Mouse (Mus musculus) limb, embryonic 11.5 days (tissue): ENCODE data around the gene Hmgcll1. TPM values are rescaled to one million over a fixed set of nuclear protein-coding genes. Genes with fewer than 3 reads are reported as not detected.

Experiments used
- ATAC-seq: fragments of 200-750 bp; cut with Nextera tagmentation; 2 replicates; pipeline ENCODE4 v1.8.0; 2017; ENCODE audit warnings: low read depth; ENCODE audit not compliant: insufficient number of reproducible peaks, low FRiP score, low TSS enrichment
- DNase-seq: peaks from one replicate; pipeline ENCODE4 v3.0.0-alpha.2; 2015; ENCODE audit warnings: low spot score
- H3K27ac ChIP-seq: fragments of 300-500 bp; sonication (generic); replicated peaks from 2 replicates; pipeline ENCODE4 v1.5.1; 2014; ENCODE audit warnings: low read depth, mild to moderate bottlenecking, low read length
- H3K27me3 ChIP-seq: fragments of 300-500 bp; sonication (generic); 2 replicates; pipeline ENCODE4 v1.6.1; 2014; ENCODE audit warnings: mild to moderate bottlenecking, low read length, mixed read lengths; ENCODE audit not compliant: control insufficient read depth, insufficient read depth
- H3K36me3 ChIP-seq: fragments of 300-500 bp; sonication (generic); 2 replicates; pipeline ENCODE4 v1.6.1; 2014; ENCODE audit warnings: mild to moderate bottlenecking, low read length, moderate library complexity, mixed read lengths; ENCODE audit not compliant: control insufficient read depth, insufficient read depth
- H3K4me1 ChIP-seq: fragments of 300-500 bp; sonication (generic); 2 replicates; pipeline ENCODE4 v1.6.1; 2014; ENCODE audit warnings: low read length, mixed read lengths; ENCODE audit not compliant: control insufficient read depth, insufficient read depth
- H3K4me2 ChIP-seq: fragments of 300-500 bp; sonication (generic); 2 replicates; pipeline ENCODE4 v1.6.1; 2014; ENCODE audit warnings: low read depth, mild to moderate bottlenecking, moderate library complexity; ENCODE audit not compliant: severe bottlenecking
- H3K4me3 ChIP-seq: fragments of 300-500 bp; sonication (generic); 2 replicates; pipeline ENCODE4 v1.5.1; 2014; ENCODE audit warnings: low read depth, low read length
- H3K9ac ChIP-seq: fragments of 300-500 bp; sonication (generic); 2 replicates; pipeline ENCODE4 v1.6.1; 2014; ENCODE audit warnings: mild to moderate bottlenecking, low read length
- H3K9me3 ChIP-seq: fragments of 300-500 bp; sonication (generic); 2 replicates; pipeline ENCODE4 v1.6.1; 2016; ENCODE audit warnings: low read length; ENCODE audit not compliant: control insufficient read depth
- WGBS: fragments of 180-500 bp; shearing (Covaris S2); extraction: QIAGEN DNeasy Blood & Tissue Kit; methylation state at CpG from one replicate; pipeline ENCODE4 v1.1.7; 2014; 5-methylcytosine and 5-hydroxymethylcytosine counted together
- polyA plus RNA-seq: library from polyadenylated mRNA; unstranded; fragments of >200 nt; fragmentation: Nextera tagmentation; extraction: Ambion mirVana; gene quantifications from 2 replicates; pipeline ENCODE4 v1.2.1, GENCODE M21; 2014

The Hmgcll1 gene
- polyA plus RNA-seq, 1 experiment from 2014 or later = 7.0 TPM

GRCm38 (mm10) chr9:76007342-76007970, 7.2 kb upstream of the Hmgcll1 start:
- 22% methylated on average over 6 of the region's 6 CpGs for WGBS
- Histone ChIP-seq H3K4me3 (no peak overlapping the region), H3K9me3 (no peaks in the 10 kb centered on the region), H3K27me3 (no peaks in the 10 kb centered on the region), H3K36me3 (no peaks in the 10 kb centered on the region), H3K4me1 (no peaks in the 10 kb centered on the region), H3K4me2 (no peak overlapping the region), H3K27ac (no peak overlapping the region), H3K9ac (no peak overlapping the region)
- no peak for DNase-seq
- no peak for ATAC-seq

- Histone ChIP-seq H3K36me3 (no peaks in the 10 kb centered on the region), H3K27ac (no peak overlapping the region), H3K4me2 (no peak overlapping the region), H3K4me1 (peaks cover 5% of the 10 kb centered on the region; the same call in 1 of the 2 replicates), H3K9ac (no peak overlapping the region), H3K27me3 (no peaks in the 10 kb centered on the region), H3K4me3 (no peak overlapping the region), H3K9me3 (no peaks in the 10 kb centered on the region)
- no peak for DNase-seq
- 89% methylated on average over 6 of the region's 6 CpGs for WGBS
- no peak for ATAC-seq
Measured at GRCm38 (mm10) chr9:76013789-76014188, 866 bp upstream of the Hmgcll1 start.

DNA sequence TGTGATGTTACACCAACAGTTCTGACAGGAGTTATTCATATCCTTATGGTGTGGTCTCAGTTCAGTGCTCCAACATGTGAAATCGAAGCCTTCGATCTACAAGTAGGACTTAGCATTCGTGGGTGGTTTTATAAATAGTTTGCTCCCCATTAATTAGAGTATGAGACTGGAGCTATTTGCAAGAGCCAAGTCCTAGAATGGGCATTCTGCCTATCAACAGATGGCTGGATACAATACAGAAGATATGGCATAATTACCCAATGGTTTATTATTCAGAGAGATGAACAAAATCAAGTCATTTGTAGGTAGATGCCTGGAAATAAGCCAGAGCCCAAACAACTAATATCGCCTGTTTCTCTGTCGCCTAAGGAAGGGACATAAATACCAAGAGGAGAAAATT, 1.3 kb downstream of the Hmgcll1 start:
- no peak for DNase-seq
- no peak overlapping the region for H3K27ac ChIP-seq
- no peak overlapping the region for H3K9ac ChIP-seq
- H3K4me3 ChIP-seq = no peak overlapping the region
- WGBS = 86% methylated on average over 5 of the region's 5 CpGs
- ATAC-seq = no peak
- peaks cover 5% of the 10 kb centered on the region; the same call in 1 of the 2 replicates for H3K4me1 ChIP-seq
- no peaks in the 10 kb centered on the region for H3K27me3 ChIP-seq
- H3K9me3 ChIP-seq = no peaks in the 10 kb centered on the region
- H3K4me2 ChIP-seq = no peak overlapping the region
- no peaks in the 10 kb centered on the region for H3K36me3 ChIP-seq

- no peak overlapping the region for H3K9ac ChIP-seq
Measured at GRCm38 (mm10) chr9:76016506-76016905, 1.9 kb downstream of the Hmgcll1 start.

DNA sequence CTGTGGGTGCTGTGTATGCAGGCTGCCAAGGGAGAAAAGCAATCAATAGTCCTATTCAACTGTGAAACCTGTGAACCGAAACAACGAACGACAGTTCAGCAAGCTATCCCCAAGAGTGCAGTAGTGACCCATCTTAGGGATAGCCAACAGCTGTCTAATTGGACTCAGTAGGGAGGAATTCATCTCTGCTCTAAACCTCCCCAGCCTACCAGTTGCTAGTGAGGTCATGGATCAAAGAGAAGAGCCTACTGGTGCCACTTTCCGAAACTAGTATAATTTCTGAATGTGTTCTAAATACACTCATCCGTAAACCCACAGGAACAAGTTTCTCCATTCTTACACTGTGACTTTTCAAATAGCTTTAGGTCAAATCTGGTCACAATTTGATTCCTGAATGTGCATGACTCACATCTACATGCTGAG, 8.9 kb downstream of the Hmgcll1 start:
- no peaks in the 10 kb centered on the region for H3K36me3 ChIP-seq
- 92% methylated on average over 5 of the region's 5 CpGs for WGBS
- H3K27me3 ChIP-seq = no peaks in the 10 kb centered on the region
- peak overlapping the region; percentile 47; the same call in 1 of the 2 replicates for H3K27ac ChIP-seq
- H3K9ac ChIP-seq = no peak overlapping the region
- H3K4me3 ChIP-seq = no peak overlapping the region
- ATAC-seq = no peak
- no peak for DNase-seq
- H3K9me3 ChIP-seq = no peaks in the 10 kb centered on the region
- H3K4me2 ChIP-seq = no peak overlapping the region
- H3K4me1 ChIP-seq = peaks cover 6% of the 10 kb centered on the region

More at GRCm38 (mm10) chr9:76016506-76016905, 1.9 kb downstream of the Hmgcll1 start:
- Histone ChIP-seq H3K4me1 (peaks cover 5% of the 10 kb centered on the region; the same call in 1 of the 2 replicates), H3K4me2 (no peak overlapping the region), H3K4me3 (no peak overlapping the region), H3K27ac (no peak overlapping the region), H3K27me3 (no peaks in the 10 kb centered on the region), H3K9me3 (no peaks in the 10 kb centered on the region), H3K36me3 (no peaks in the 10 kb centered on the region)
- no peak for ATAC-seq
- no peak for DNase-seq
- 96% methylated on average over 10 of the region's 10 CpGs for WGBS

DNA sequence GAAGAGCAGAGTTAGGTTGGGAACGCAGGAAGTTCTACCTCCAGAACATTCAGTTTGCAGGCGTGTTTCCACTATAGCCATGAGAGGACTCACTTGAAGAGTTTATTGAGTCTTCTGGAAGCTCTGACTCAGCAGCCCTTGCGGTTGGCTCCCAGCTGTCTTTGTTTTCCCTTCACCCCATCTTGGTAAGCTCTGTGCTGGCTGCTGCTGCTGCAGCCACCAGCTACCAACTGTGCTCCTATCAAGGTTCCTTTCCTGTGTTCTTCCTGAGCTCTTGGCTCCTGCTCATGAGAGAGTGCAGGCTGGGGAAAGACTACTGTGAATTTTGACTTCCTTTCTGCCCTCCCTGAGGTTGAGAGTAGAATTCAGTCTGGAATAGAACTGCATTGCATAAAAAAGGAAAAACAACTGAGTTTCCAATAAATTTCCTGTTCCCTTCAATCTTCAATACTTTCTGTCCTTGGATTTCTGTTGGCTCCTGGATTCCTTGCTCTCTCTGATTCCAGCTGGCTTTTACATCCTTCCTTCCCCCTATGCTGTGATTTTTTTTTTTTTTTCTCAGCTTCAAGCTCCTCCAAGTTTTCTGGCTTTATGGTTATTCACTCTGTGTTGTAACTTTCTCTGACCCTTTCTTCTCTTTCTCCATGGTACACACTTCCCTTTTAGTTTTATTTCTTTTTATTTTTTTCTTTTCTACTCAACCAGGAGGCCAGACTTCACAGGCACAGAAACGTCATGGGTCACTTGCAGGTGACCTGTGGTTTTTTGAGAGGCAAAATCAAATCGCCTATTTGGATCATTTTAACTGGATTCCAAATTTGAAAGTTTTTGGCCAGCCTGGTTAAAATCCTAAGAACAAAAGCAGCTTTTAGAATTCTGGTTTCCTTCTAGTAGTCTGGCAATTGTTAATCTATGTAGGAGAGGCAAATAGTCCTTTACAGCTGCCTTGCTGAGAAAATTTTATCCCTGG, 9.9 kb downstream of the Hmgcll1 start:
- Histone ChIP-seq H3K9ac (no peak overlapping the region), H3K27ac (peak overlapping the region; percentile 67), H3K4me2 (no peak overlapping the region), H3K27me3 (no peaks in the 10 kb centered on the region), H3K9me3 (no peaks in the 10 kb centered on the region), H3K36me3 (no peaks in the 10 kb centered on the region), H3K4me3 (no peak overlapping the region), H3K4me1 (peaks cover 6% of the 10 kb centered on the region)
- 48% methylated on average over 5 of the region's 5 CpGs for WGBS
- DNase-seq (no peak), ATAC-seq (no peak)

- Histone ChIP-seq H3K36me3 (no peaks in the 10 kb centered on the region), H3K4me1 (no peaks in the 10 kb centered on the region; the same call in 1 of the 2 replicates), H3K9me3 (no peaks in the 10 kb centered on the region), H3K4me2 (no peak overlapping the region), H3K4me3 (no peak overlapping the region), H3K27me3 (no peaks in the 10 kb centered on the region), H3K27ac (no peak overlapping the region), H3K9ac (no peak overlapping the region)
- 77% methylated on average over 16 of the region's 16 CpGs for WGBS
- DNase-seq = no peak
- ATAC-seq = no peak
Measured at GRCm38 (mm10) chr9:76029471-76030199, 15.0 kb downstream of the Hmgcll1 start.

- 35% methylated on average over 7 of the region's 7 CpGs for WGBS
- H3K27me3 ChIP-seq = no peaks in the 10 kb centered on the region
- no peak for DNase-seq
- no peaks in the 10 kb centered on the region for H3K9me3 ChIP-seq
- ATAC-seq = 0 out of 2 replicates have a peak, but pooled peaks have one; percentile 36
- no peak overlapping the region for H3K9ac ChIP-seq
- no peak overlapping the region for H3K4me2 ChIP-seq
- H3K36me3 ChIP-seq = no peaks in the 10 kb centered on the region
- no peak overlapping the region for H3K4me3 ChIP-seq
- peaks cover 26% of the 10 kb centered on the region for H3K4me1 ChIP-seq
- peak overlapping the region; percentile 58 for H3K27ac ChIP-seq
Measured at GRCm38 (mm10) chr9:76035058-76035457, 20.4 kb downstream of the Hmgcll1 start.
